Mouse (Mus musculus) stomach, adult 2 months (tissue): Measurements from ENCODE around the gene Dpp8. TPM values are rescaled to one million over a fixed set of nuclear protein-coding genes. Genes with fewer than 3 reads are reported as not detected.

ENCODE experiments used
- polyA plus RNA-seq: library from polyadenylated mRNA; depleted of rRNA; stranded (reverse); fragments of >200 nt; gene quantifications from 2 replicates; pipeline ENCODE4 v1.2.3, GENCODE M21; 2012; rRNA removed

Dpp8 gene
- polyA plus RNA-seq, result 11.1 and 17.1 TPM in 2 replicates

GRCm38 (mm10) chr9:65032269-65033108 is at the start of gene Dpp8:
Gene Dpp8 (plus strand): TSS chr9:65032414.

GRCm38 (mm10) chr9:65020991-65021886 is 11.0 kb upstream of the Dpp8 start, which contains the start of gene Hacd3:
Gene Hacd3 (minus strand): TSS chr9:65021693.

GRCm38 (mm10) chr9:65100991-65101685 is 68.9 kb downstream of the Dpp8 start, which contains the start of gene Igdcc4:
Gene Igdcc4 (plus strand): TSS chr9:65101486.

Other genes with a start within 250 kb of the Dpp8 start
- 0.91 and 1.1 TPM in 2 replicates for gene Dennd4a, start 221.1 kb upstream of the Dpp8 start, polyA plus RNA-seq
- gene Slc24a1, start 80.8 kb upstream of the Dpp8 start, polyA plus RNA-seq, result not detected in 2 replicates
- gene Ints14, start 71.5 kb upstream of the Dpp8 start, polyA plus RNA-seq, result 3.0 and 3.9 TPM in 2 replicates
- 20.5 and 24.1 TPM in 2 replicates for gene Hacd3, start 10.7 kb upstream of the Dpp8 start, polyA plus RNA-seq
- gene Igdcc4, start 69.1 kb downstream of the Dpp8 start, polyA plus RNA-seq, result 4.7 and 6.9 TPM in 2 replicates
- 0.05 and 0.08 TPM in 2 replicates for gene Igdcc3, start 108.8 kb downstream of the Dpp8 start, polyA plus RNA-seq
- gene Parp16, start 162.9 kb downstream of the Dpp8 start, polyA plus RNA-seq, result 5.7 and 11.1 TPM in 2 replicates
- 4.9 and 6.3 TPM in 2 replicates for gene Cilp, start 232.8 kb downstream of the Dpp8 start, polyA plus RNA-seq